Mouse (Mus musculus): ENCODE data around the gene Casp12. TPM values are rescaled to one million over a fixed set of nuclear protein-coding genes. Genes with fewer than 3 reads are reported as not detected.
"Not testable (repeated sequence)": the region's sequence is repeated elsewhere in the genome, so short reads cannot be mapped to it uniquely, and the experiment has no call there.

Casp12 gene
- polyA plus RNA-seq, 1 experiment from 2014 or later, result not detected

GRCm38 (mm10) chr9:5344090-5344489, 1.1 kb upstream of the Casp12 start:
- no peaks in the 10 kb centered on the region for H3K4me1 ChIP-seq (replicated peaks)
- WGBS, result 89% methylated on average over 4 of the region's 4 CpGs
- H3K9ac ChIP-seq (replicated peaks), result no peak overlapping the region
- no peak for ATAC-seq (ENCODE audit: insufficient number of reproducible peaks, insufficient read depth, low FRiP score, low TSS enrichment, low read depth)
- no peaks in the 10 kb centered on the region for H3K9me3 ChIP-seq
- H3K27me3 ChIP-seq, result no peaks in the 10 kb centered on the region
- H3K36me3 ChIP-seq, result no peaks in the 10 kb centered on the region
- H3K4me3 ChIP-seq (replicated peaks), result no peak overlapping the region
- no peak overlapping the region for H3K4me2 ChIP-seq
- no peak overlapping the region for H3K27ac ChIP-seq

- Histone ChIP-seq H3K9ac (replicated peaks) (no peak overlapping the region), H3K27me3 (no peaks in the 10 kb centered on the region), H3K9me3 (no peaks in the 10 kb centered on the region), H3K4me1 (replicated peaks) (no peaks in the 10 kb centered on the region), H3K4me2 (no peak overlapping the region), H3K27ac (no peak overlapping the region), H3K4me3 (replicated peaks) (no peak overlapping the region), H3K36me3 (no peaks in the 10 kb centered on the region)
- ATAC-seq (ENCODE audit: insufficient number of reproducible peaks, insufficient read depth, low FRiP score, low TSS enrichment, low read depth), result no peak
- 77% methylated on average over 4 of the region's 4 CpGs for WGBS
Observed at GRCm38 (mm10) chr9:5347381-5347780, 2.2 kb downstream of the Casp12 start.

- H3K27me3 ChIP-seq, result no peaks in the 10 kb centered on the region
- H3K27ac ChIP-seq, result no peak overlapping the region
- H3K36me3 ChIP-seq, result no peaks in the 10 kb centered on the region
- WGBS, result 89% methylated on average over 2 of the region's 2 CpGs
- H3K4me3 ChIP-seq (replicated peaks), result no peak overlapping the region
- ATAC-seq (ENCODE audit: insufficient number of reproducible peaks, insufficient read depth, low FRiP score, low TSS enrichment, low read depth), result no peak
- H3K4me1 ChIP-seq (replicated peaks), result no peaks in the 10 kb centered on the region
- H3K9me3 ChIP-seq, result no peaks in the 10 kb centered on the region
- no peak overlapping the region for H3K4me2 ChIP-seq
- no peak overlapping the region for H3K9ac ChIP-seq (replicated peaks)
Observed at GRCm38 (mm10) chr9:5353673-5354072, 8.4 kb downstream of the Casp12 start.

GRCm38 (mm10) chr9:5356801-5357200, 11.6 kb downstream of the Casp12 start:
- no peak for ATAC-seq (ENCODE audit: insufficient number of reproducible peaks, insufficient read depth, low FRiP score, low TSS enrichment, low read depth)
- Histone ChIP-seq H3K4me1 (replicated peaks) (no peaks in the 10 kb centered on the region), H3K9ac (replicated peaks) (no peak overlapping the region), H3K27me3 (no peaks in the 10 kb centered on the region), H3K4me3 (replicated peaks) (no peak overlapping the region), H3K4me2 (no peak overlapping the region), H3K27ac (no peak overlapping the region), H3K9me3 (no peaks in the 10 kb centered on the region), H3K36me3 (no peaks in the 10 kb centered on the region)

- no peak for ATAC-seq (ENCODE audit: insufficient number of reproducible peaks, insufficient read depth, low FRiP score, low TSS enrichment, low read depth)
- H3K27ac ChIP-seq, result no peak overlapping the region
- H3K4me1 ChIP-seq (replicated peaks), result no peaks in the 10 kb centered on the region
- H3K27me3 ChIP-seq, result no peaks in the 10 kb centered on the region
- no peaks in the 10 kb centered on the region for H3K36me3 ChIP-seq
- H3K9ac ChIP-seq (replicated peaks), result no peak overlapping the region
- H3K9me3 ChIP-seq, result no peaks in the 10 kb centered on the region
- no peak overlapping the region for H3K4me2 ChIP-seq
- no peak overlapping the region for H3K4me3 ChIP-seq (replicated peaks)
Observed at GRCm38 (mm10) chr9:5393561-5393960, 48.3 kb downstream of the Casp12 start.

GRCm38 (mm10) chr9:5395861-5396260, 50.6 kb downstream of the Casp12 start:
- H3K4me3 ChIP-seq (replicated peaks); H3K9me3 ChIP-seq; H3K4me1 ChIP-seq (replicated peaks); H3K27ac ChIP-seq; H3K4me2 ChIP-seq; H3K36me3 ChIP-seq; H3K9ac ChIP-seq (replicated peaks); ATAC-seq (ENCODE audit: insufficient number of reproducible peaks, insufficient read depth, low FRiP score, low TSS enrichment, low read depth); H3K27me3 ChIP-seq: not testable (repeated sequence)
- 85% methylated on average over 5 of the region's 5 CpGs for WGBS

- no peaks in the 10 kb centered on the region for H3K27me3 ChIP-seq
- no peaks in the 10 kb centered on the region for H3K9me3 ChIP-seq
- WGBS, result 55% methylated on average over 1 of the region's 1 CpGs
- no peak overlapping the region for H3K4me2 ChIP-seq
- no peak overlapping the region for H3K27ac ChIP-seq
- H3K36me3 ChIP-seq, result no peaks in the 10 kb centered on the region
- no peak for ATAC-seq (ENCODE audit: insufficient number of reproducible peaks, insufficient read depth, low FRiP score, low TSS enrichment, low read depth)
- H3K4me1 ChIP-seq (replicated peaks), result no peaks in the 10 kb centered on the region
- H3K4me3 ChIP-seq (replicated peaks), result no peak overlapping the region
- H3K9ac ChIP-seq (replicated peaks), result no peak overlapping the region
Observed at GRCm38 (mm10) chr9:5410988-5411568, 65.8 kb downstream of the Casp12 start.

GRCm38 (mm10) chr9:5412446-5413111, 67.3 kb downstream of the Casp12 start:
- H3K9ac ChIP-seq (replicated peaks), result no peak overlapping the region
- no peaks in the 10 kb centered on the region for H3K4me1 ChIP-seq (replicated peaks)
- H3K4me2 ChIP-seq, result no peak overlapping the region
- H3K27ac ChIP-seq, result no peak overlapping the region
- H3K4me3 ChIP-seq (replicated peaks), result no peak overlapping the region
- 52% methylated on average over 4 of the region's 4 CpGs for WGBS
- H3K36me3 ChIP-seq, result no peaks in the 10 kb centered on the region
- no peaks in the 10 kb centered on the region for H3K9me3 ChIP-seq
- H3K27me3 ChIP-seq, result no peaks in the 10 kb centered on the region
- ATAC-seq (ENCODE audit: insufficient number of reproducible peaks, insufficient read depth, low FRiP score, low TSS enrichment, low read depth), result no peak

GRCm38 (mm10) chr9:5417871-5418270, 72.6 kb downstream of the Casp12 start:
- H3K27me3 ChIP-seq, result no peaks in the 10 kb centered on the region
- no peak overlapping the region for H3K4me3 ChIP-seq (replicated peaks)
- ATAC-seq (ENCODE audit: insufficient number of reproducible peaks, insufficient read depth, low FRiP score, low TSS enrichment, low read depth), result no peak
- no peak overlapping the region for H3K27ac ChIP-seq
- WGBS, result 73% methylated on average over 2 of the region's 2 CpGs
- H3K4me1 ChIP-seq (replicated peaks), result no peaks in the 10 kb centered on the region
- no peak overlapping the region for H3K4me2 ChIP-seq
- H3K36me3 ChIP-seq, result no peaks in the 10 kb centered on the region
- no peaks in the 10 kb centered on the region for H3K9me3 ChIP-seq
- no peak overlapping the region for H3K9ac ChIP-seq (replicated peaks)

Other genes starting within 250 kb of the Casp12 start
- gene Casp1, start 46.9 kb upstream of the Casp12 start, polyA plus RNA-seq (2016; fragmentation: Nextera tagmentation; extraction: Ambion mirVana), result 0.60 and 0.85 TPM in 2 replicates
- gene Casp4, start 36.6 kb upstream of the Casp12 start, polyA plus RNA-seq (2016; fragmentation: Nextera tagmentation; extraction: Ambion mirVana), result 0.40 and 0.45 TPM in 2 replicates

All from limb, embryonic 12.5 days (tissue).